Mouse (Mus musculus) cerebellum, adult 18-20 months (tissue): ENCODE data around the gene Gpam.
"Not testable (repeated sequence)": the region's sequence is repeated elsewhere in the genome, so short reads cannot be mapped to it uniquely, and the experiment has no call there.

Experiments
- DNase-seq, 2 experiments: peaks; one replicate each; pipeline ENCODE4 v3.0.0; 2021

Gpam gene

DNA sequence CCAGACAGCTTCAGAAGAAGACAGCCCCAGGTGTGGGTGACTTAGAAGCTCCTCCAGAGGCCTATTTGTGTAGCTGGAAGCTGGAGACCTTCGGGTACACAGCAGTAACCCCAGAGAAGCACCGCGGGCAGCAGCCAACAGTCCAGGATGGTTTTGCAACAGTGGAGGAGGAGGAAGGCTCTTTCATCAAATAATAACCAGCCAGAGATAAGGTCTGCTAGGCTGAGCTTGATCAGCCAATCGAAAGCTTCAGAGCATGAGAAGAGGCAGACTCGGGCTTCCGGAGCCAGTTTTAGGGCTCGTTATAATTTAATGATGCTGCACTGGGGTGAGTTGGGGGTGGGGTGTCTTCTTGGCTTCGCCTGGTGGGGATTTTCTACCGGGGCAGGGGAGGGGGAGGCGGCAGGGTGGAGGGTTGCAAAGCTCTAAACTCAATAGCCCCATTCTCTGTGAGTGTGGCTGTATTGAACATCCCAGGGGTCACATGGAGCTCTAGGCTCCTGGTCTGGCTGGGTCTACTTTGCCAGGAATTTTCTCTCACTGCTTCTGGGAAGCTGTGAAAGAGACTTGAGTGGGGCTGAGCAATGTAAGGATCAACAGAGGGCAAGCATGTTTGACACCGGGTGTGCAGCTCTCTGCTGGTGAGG, at the start of gene Gpam:
Gene Gpam (minus strand): TSS at position 167 of the 647 bp plus-strand sequence.
- DNase-seq: no peak

GRCm38 (mm10) chr19:55171585-55171984, 44.5 kb upstream of the Gpam start:
- DNase-seq: no peak

DNA sequence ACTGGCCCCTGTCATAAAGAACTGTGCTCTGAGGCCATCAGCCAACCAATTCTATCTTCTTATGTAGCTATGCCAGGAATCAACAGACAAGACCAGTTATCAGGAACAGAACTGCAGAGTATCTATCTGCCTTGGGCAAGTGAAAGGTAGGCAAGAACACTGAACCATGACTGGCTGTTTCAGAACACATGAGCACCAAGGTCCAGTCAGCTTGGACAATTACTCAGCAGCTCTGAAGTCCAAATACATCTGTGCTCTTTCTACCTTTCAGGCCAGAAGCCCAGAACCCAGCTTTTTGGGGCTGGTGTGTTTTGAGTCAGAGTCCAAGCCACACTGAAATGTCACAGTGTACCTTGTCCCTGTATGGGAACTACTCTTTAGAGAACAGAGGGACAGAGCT, 43.4 kb upstream of the Gpam start:
- DNase-seq: no peak

GRCm38 (mm10) chr19:55169236-55169729, 42.2 kb upstream of the Gpam start:
- DNase-seq: not testable (repeated sequence)

- DNase-seq: no peak
These were observed 41.3 kb upstream of the Gpam start for GRCm38 (mm10) chr19:55168360-55168759.

GRCm38 (mm10) chr19:55167741-55168140, 40.7 kb upstream of the Gpam start:
- no peak for DNase-seq

- DNase-seq: no peak
These were observed 39.7 kb upstream of the Gpam start for GRCm38 (mm10) chr19:55166741-55167140.

- no peak for DNase-seq
These were observed 38.9 kb upstream of the Gpam start for GRCm38 (mm10) chr19:55165954-55166353.

DNA sequence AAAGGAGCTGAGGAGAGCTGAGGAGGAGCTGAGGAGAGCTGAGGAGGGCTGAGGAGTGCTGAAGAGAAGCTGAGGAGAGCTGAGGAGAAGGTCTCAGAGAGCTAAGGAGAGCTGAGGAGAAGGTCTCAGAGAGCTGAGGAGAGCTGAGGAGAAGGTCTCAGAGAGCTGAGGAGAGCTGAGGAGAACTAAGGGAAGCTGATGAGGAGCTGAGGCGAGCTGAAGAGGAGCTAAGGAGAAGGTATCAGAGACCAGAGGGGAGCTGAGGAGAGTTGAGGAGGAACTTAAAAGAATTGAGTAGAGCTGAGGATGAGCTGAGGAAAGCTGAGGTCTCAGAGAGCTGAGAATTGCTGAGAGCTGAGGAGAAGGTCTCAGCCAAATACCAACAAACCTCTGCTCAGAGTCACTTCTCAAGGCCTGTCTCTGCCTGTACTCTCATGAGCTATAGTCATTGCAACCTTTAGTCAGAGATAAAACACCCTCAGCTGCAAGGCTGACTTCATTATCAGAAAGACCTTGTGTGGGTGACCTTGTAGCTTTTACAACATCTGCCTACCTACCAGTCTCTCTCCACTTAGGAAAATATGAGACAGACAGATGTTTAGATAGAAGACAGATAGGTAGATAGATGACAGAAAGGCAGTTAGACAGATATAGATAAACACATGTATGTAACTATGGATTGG, 38.3 kb upstream of the Gpam start:
- DNase-seq: no peak

DNA sequence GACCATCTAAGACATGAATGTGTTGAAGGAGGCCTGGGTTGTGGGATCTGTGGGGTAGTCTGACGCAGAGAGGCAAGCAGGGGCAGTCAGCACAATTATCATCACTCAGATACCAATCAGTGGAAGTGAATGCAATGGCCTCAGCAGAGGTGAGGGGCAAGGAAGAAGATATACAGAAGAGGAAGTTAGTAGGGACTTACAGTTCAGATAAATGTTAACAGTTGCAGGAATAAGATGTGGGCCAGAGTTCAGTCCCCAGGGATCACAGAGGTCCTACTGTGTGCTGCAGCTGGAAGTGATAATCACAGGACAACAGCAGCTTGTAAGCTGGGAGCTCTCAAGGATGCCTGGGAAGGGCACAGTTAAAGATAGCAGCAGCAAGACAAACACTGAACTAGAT, 37.1 kb upstream of the Gpam start:
- DNase-seq: no peak

- DNase-seq: no peak
These were observed 35.2 kb upstream of the Gpam start for GRCm38 (mm10) chr19:55162271-55162670.

GRCm38 (mm10) chr19:55159826-55160225, 32.8 kb upstream of the Gpam start:
- DNase-seq: no peak

DNA sequence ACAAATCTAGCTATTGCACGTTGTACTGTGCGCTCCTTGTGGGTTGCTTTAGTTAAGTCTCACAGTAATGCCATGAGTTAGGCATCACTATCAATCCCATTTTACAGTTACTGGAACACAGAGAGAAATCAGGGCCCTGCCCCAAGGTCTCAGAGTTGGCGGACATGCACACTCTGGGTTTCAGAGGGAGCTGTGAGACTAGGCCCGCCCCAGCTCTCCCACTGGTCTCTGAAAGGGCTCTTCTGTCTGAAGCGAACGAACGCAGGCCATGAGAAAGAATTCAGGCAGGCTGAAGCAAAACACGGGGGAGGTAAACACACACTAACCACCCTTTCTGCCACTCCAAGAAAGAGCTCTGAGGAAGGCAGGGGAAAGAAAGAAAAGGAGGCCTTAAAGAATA, 31.6 kb upstream of the Gpam start:
- DNase-seq: no peak

DNA sequence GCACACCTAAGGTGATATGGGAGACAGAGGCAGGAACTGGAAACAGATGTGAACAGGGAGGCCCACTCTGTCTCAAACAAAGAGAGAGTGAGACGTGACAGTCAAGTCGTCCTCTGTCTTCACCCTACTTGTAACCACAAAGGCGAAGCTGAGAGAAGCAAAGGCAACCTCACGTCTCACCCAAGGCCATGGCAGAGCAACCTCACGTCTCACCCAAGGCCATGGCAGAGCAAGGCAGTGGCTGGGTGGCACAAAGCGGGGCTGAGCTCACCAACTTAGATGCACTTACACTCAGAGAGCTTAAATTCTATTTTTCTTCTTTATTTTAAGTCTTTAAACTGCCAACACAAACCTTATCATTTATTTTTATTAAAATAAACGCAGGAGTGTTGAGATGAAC, 30.0 kb upstream of the Gpam start:
- no peak for DNase-seq

GRCm38 (mm10) chr19:55152983-55153382, 25.9 kb upstream of the Gpam start:
- DNase-seq: no peak

- not testable (repeated sequence) for DNase-seq
These were observed 25.2 kb upstream of the Gpam start for GRCm38 (mm10) chr19:55152274-55152673.

- DNase-seq: no peak
These were observed 22.6 kb upstream of the Gpam start for GRCm38 (mm10) chr19:55149646-55150045.

DNA sequence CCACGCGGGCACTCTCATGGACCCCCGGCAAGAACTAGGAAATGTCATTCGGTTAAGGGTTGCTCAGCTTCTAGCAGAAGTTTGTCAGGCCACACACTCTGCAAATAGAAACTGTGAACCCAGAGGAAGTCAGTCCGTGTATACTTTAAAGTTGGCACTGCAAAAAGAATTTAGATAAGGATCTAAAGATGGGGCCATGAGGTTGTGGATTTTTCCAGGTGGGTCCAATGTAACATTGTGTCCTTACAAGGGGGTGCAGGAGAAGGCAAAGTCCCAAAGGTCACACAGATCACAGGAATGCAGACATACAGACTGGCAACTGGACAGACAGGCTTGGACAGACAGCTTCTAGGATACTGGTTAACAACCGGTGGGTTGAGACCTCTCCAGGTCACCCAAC, 21.1 kb upstream of the Gpam start:
- no peak for DNase-seq

GRCm38 (mm10) chr19:55147568-55147967, 20.5 kb upstream of the Gpam start:
- DNase-seq: no peak

- no peak for DNase-seq
These were observed 18.1 kb upstream of the Gpam start for GRCm38 (mm10) chr19:55145136-55145535.

- DNase-seq: no peak
These were observed 17.7 kb upstream of the Gpam start for GRCm38 (mm10) chr19:55144691-55145090.

- DNase-seq: no peak
These were observed 16.6 kb upstream of the Gpam start for GRCm38 (mm10) chr19:55143391-55144300.

DNA sequence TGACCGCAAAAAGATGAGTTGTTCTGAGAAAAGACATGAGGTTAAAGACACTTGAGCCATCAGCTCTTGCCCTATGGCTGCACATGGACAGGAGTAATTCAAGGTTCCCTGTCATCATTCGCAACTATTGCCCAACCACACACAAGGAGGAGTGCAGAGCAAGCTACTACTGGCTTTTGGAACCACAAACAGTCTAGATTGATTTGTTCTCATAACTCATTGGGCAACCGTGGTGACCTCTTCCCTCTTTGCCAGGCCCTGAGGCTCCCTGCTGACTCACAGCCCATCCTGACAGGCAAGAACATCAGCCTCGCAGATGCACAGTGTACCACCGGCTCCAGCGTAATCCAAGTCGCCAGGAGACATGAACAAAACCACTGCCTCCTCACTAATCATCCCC, 12.3 kb upstream of the Gpam start:
- DNase-seq: no peak

DNA sequence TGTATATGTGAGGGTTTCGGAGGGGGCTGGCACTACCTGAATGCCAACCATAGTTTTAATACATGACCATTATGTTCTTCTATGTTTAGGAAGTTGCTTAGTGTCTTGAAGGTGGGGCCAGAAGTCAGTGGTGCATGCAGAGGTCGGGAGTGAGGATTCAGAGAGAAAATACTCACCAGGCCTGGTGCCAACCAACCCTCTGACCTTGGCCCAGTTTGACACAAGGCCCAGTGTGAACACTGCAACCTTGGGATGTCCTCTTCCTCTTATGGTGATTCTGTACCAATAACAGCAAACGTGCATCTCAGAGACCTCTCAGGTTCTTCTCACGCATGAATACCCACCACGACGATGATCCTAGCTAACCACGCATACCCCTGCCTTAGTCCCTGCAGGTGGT, 11.5 kb upstream of the Gpam start:
- no peak for DNase-seq
